Mouse (Mus musculus): Measurements from ENCODE around the gene Fam126b. TPM values are rescaled to one million over a fixed set of nuclear protein-coding genes. Genes with fewer than 3 reads are reported as not detected.

Fam126b gene
- polyA plus RNA-seq, 1 experiment from 2014 or later, result 4.1 TPM

DNA sequence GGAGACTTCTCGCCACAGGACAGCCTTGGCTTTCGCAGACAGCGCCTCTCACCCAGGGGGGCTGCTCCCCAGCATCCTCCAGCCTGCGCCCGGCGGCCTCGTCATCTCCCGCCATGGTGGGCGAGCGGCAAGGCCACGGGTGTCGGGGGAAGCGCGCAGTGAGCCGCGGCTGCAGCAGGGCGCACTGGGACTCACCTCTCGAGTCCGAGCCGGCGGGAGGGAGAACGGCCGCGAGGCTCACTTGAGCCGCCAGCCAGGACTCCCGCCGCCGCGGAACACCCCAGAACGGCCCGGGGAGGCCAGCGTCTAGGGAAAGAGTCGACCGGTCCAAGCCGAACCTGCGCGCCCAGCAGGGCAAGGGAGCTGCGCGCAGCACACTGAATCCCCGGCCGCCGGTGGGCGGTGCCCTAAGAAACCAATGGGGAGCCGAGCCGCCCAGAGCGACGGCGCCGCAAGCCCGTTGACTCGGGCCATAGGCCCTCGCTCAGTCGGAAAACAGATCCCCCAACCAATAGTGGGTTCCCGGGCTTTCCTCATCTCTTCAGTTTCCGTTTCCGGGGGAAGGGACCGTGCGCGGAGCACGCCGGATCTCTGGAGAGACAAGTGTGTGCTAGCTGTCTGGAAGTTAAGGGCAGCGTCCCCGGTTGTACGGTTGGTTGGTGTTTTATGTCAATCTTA lies 81.4 kb downstream of the Fam126b start, which contains the start of gene Orc2:
TSS of gene Orc2 (minus strand) at position 533 of the 678 bp plus-strand sequence.
- TF ChIP-seq CTCF (IDR thresholded peaks at IDR 0.05; ENCODE audit: low read depth), result no peak
- TF ChIP-seq EP300 (IDR thresholded peaks at IDR 0.05; ENCODE audit: low read depth), result peak; percentile 36; the same call in 1 of the 2 replicates
- H3K4me1 ChIP-seq (ENCODE audit: insufficient read depth), result peaks cover 18% of the 10 kb centered on the region
- WGBS (ENCODE audit: insufficient replicate concordance), result under 1% methylated on average over 64 of the region's 64 CpGs
- peaks cover 13% of the 10 kb centered on the region for H3K36me3 ChIP-seq (replicated peaks; ENCODE audit: insufficient read depth, low read length)
- peak within 1 kb of the TSS; percentile 94 for H3K27ac ChIP-seq (ENCODE audit: low read depth)
- peak within 1 kb of the TSS; percentile 96 for H3K9ac ChIP-seq (replicated peaks)
- peak; percentile 93 for DNase-seq
- H3K27me3 ChIP-seq (ENCODE audit: insufficient read depth, low read length), result no peaks in the 10 kb centered on the region
- peaks cover 20% of the 10 kb centered on the region for H3K9me3 ChIP-seq (ENCODE audit: low read length)
- ATAC-seq, result peak; percentile 100
- H3K4me3 ChIP-seq (ENCODE audit: low read depth, low read length), result peak within 1 kb of the TSS; percentile 99
- H3K4me2 ChIP-seq (ENCODE audit: low read depth, low read length), result peak within 1 kb of the TSS; percentile 96

DNA sequence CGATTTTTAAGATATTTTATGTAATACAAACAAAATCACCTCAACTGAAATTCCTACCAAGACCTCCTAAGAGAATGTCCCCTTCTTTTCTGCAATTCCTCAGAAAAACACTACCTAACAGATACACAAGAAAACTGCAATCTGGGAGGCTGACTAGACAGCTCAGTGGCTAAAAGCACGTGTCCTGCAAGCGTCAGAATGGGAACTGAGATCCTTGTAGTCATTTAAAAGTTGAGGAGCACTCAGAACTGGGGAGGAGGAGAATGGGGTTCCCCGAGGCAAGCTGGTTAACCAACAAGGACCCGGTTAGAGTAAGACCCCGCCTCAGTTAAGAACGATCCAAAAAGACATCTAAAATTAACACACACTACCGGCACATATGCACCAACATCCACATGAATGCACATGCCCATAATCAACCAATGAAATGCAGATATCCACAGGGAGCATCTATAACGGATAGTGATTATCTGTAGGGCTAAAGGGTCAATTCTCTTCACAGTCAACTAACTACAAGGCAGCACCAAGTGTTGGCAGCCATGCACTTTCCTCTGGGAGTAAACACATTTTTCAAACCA lies 82.2 kb downstream of the Fam126b start:
- H3K27ac ChIP-seq (ENCODE audit: low read depth), result peak overlapping the region; percentile 94
- DNase-seq (no peak), ATAC-seq (no peak)
- H3K4me1 ChIP-seq (ENCODE audit: insufficient read depth), result peaks cover 18% of the 10 kb centered on the region
- H3K4me2 ChIP-seq (ENCODE audit: low read depth, low read length), result peak overlapping the region; percentile 96
- peak overlapping the region; percentile 99 for H3K4me3 ChIP-seq (ENCODE audit: low read depth, low read length)
- H3K27me3 ChIP-seq (ENCODE audit: insufficient read depth, low read length), result no peaks in the 10 kb centered on the region
- peaks cover 19% of the 10 kb centered on the region for H3K9me3 ChIP-seq (ENCODE audit: low read length)
- WGBS (ENCODE audit: insufficient replicate concordance), result 12% methylated on average over 9 of the region's 9 CpGs
- TF ChIP-seq EP300 (IDR thresholded peaks at IDR 0.05; ENCODE audit: low read depth), result no peak
- no peak for TF ChIP-seq CTCF (IDR thresholded peaks at IDR 0.05; ENCODE audit: low read depth)
- peak overlapping the region; percentile 96 for H3K9ac ChIP-seq (replicated peaks)
- H3K36me3 ChIP-seq (replicated peaks; ENCODE audit: insufficient read depth, low read length), result peaks cover 20% of the 10 kb centered on the region

- Histone ChIP-seq H3K4me2 (ENCODE audit: low read depth, low read length) (peak overlapping the region; percentile 96), H3K4me1 (ENCODE audit: insufficient read depth) (peaks cover 18% of the 10 kb centered on the region), H3K36me3 (replicated peaks; ENCODE audit: insufficient read depth, low read length) (peaks cover 25% of the 10 kb centered on the region), H3K27ac (ENCODE audit: low read depth) (no peak overlapping the region), H3K9ac (replicated peaks) (no peak overlapping the region; the same call in 1 of the 2 replicates), H3K9me3 (ENCODE audit: low read length) (peaks cover 11% of the 10 kb centered on the region), H3K27me3 (ENCODE audit: insufficient read depth, low read length) (no peaks in the 10 kb centered on the region), H3K4me3 (ENCODE audit: low read depth, low read length) (peak overlapping the region; percentile 99)
- peak; percentile 65 for TF ChIP-seq EP300 (IDR thresholded peaks at IDR 0.05; ENCODE audit: low read depth)
- no peak for TF ChIP-seq CTCF (IDR thresholded peaks at IDR 0.05; ENCODE audit: low read depth)
- DNase-seq, result no peak
- ATAC-seq, result no peak
Observed at GRCm38 (mm10) chr1:58503134-58503533, 83.0 kb downstream of the Fam126b start.

- no peak for DNase-seq
- peaks cover 7% of the 10 kb centered on the region for H3K4me1 ChIP-seq (ENCODE audit: insufficient read depth)
- H3K27me3 ChIP-seq (ENCODE audit: insufficient read depth, low read length), result no peaks in the 10 kb centered on the region
- H3K9me3 ChIP-seq (ENCODE audit: low read length), result no peaks in the 10 kb centered on the region
- no peak for ATAC-seq
- H3K27ac ChIP-seq (ENCODE audit: low read depth), result no peak overlapping the region
- peaks cover 54% of the 10 kb centered on the region for H3K36me3 ChIP-seq (replicated peaks; ENCODE audit: insufficient read depth, low read length)
- no peak overlapping the region for H3K4me3 ChIP-seq (ENCODE audit: low read depth, low read length)
- 82% methylated on average over 1 of the region's 1 CpGs for WGBS (ENCODE audit: insufficient replicate concordance)
- no peak for TF ChIP-seq EP300 (IDR thresholded peaks at IDR 0.05; ENCODE audit: low read depth)
- peak; percentile 21; the same call in 1 of the 2 replicates for TF ChIP-seq CTCF (IDR thresholded peaks at IDR 0.05; ENCODE audit: low read depth)
- no peak overlapping the region for H3K4me2 ChIP-seq (ENCODE audit: low read depth, low read length)
- H3K9ac ChIP-seq (replicated peaks), result no peak overlapping the region
Observed at GRCm38 (mm10) chr1:58498758-58499157, 87.4 kb downstream of the Fam126b start.

- H3K36me3 ChIP-seq (replicated peaks; ENCODE audit: insufficient read depth, low read length), result peaks cover 61% of the 10 kb centered on the region
- no peak for ATAC-seq
- DNase-seq, result no peak
- WGBS (ENCODE audit: insufficient replicate concordance), result 89% methylated on average over 4 of the region's 4 CpGs
- no peaks in the 10 kb centered on the region for H3K9me3 ChIP-seq (ENCODE audit: low read length)
- H3K27ac ChIP-seq (ENCODE audit: low read depth), result no peak overlapping the region
- H3K4me2 ChIP-seq (ENCODE audit: low read depth, low read length), result no peak overlapping the region
- H3K9ac ChIP-seq (replicated peaks), result no peak overlapping the region
- H3K4me3 ChIP-seq (ENCODE audit: low read depth, low read length), result no peak overlapping the region
- TF ChIP-seq CTCF (IDR thresholded peaks at IDR 0.05; ENCODE audit: low read depth), result no peak
- no peak for TF ChIP-seq EP300 (IDR thresholded peaks at IDR 0.05; ENCODE audit: low read depth)
- no peaks in the 10 kb centered on the region; the same call in 1 of the 2 replicates for H3K4me1 ChIP-seq (ENCODE audit: insufficient read depth)
- no peaks in the 10 kb centered on the region for H3K27me3 ChIP-seq (ENCODE audit: insufficient read depth, low read length)
Observed at GRCm38 (mm10) chr1:58497678-58498077, 88.4 kb downstream of the Fam126b start.

GRCm38 (mm10) chr1:58495603-58496002 lies 90.5 kb downstream of the Fam126b start:
- no peaks in the 10 kb centered on the region for H3K4me1 ChIP-seq (ENCODE audit: insufficient read depth)
- H3K36me3 ChIP-seq (replicated peaks; ENCODE audit: insufficient read depth, low read length), result peaks cover 70% of the 10 kb centered on the region
- H3K9ac ChIP-seq (replicated peaks), result no peak overlapping the region
- 91% methylated on average over 6 of the region's 6 CpGs for WGBS (ENCODE audit: insufficient replicate concordance)
- H3K9me3 ChIP-seq (ENCODE audit: low read length), result no peaks in the 10 kb centered on the region
- no peak overlapping the region for H3K4me3 ChIP-seq (ENCODE audit: low read depth, low read length)
- H3K27me3 ChIP-seq (ENCODE audit: insufficient read depth, low read length), result no peaks in the 10 kb centered on the region
- ATAC-seq, result no peak
- no peak overlapping the region for H3K4me2 ChIP-seq (ENCODE audit: low read depth, low read length)
- no peak overlapping the region for H3K27ac ChIP-seq (ENCODE audit: low read depth)
- DNase-seq, result no peak
- TF ChIP-seq EP300 (IDR thresholded peaks at IDR 0.05; ENCODE audit: low read depth) (no peak), CTCF (IDR thresholded peaks at IDR 0.05; ENCODE audit: low read depth) (no peak)

Measured in liver, postnatal 0 days (tissue).